Mouse (Mus musculus): Measurements from ENCODE around the gene Dnaja1. TPM values are rescaled to one million over a fixed set of nuclear protein-coding genes. Genes with fewer than 3 reads are reported as not detected.

The Dnaja1 gene
- polyA plus RNA-seq, 1 experiment from 2014 or later, result 583 TPM

DNA sequence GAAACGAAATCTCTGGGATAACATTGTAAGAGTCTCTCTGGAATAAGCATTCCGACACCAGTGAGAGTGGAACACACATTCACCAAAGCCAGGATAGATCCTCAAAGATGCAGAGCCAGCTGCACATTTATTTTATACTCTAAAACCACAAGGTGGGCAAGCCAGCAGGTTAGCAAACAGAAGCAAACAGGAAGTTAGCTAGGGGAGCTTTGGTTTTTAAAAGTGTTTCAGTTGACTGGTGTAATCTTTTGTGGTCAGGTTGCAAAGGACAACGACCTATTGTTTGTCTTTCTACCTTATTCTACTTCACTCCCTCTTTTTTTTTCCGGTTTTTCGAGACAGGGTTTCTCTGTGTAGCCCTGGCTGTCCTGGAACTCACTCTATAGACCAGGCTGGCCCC, 37.9 kb downstream of the Dnaja1 start:
- ATAC-seq (ENCODE audit: insufficient number of reproducible peaks, low FRiP score, low TSS enrichment, low read depth), result no peak
- Histone ChIP-seq H3K4me3 (ENCODE audit: low read depth, low read length) (no peak overlapping the region), H3K9me3 (ENCODE audit: control insufficient read depth, low read length) (no peaks in the 10 kb centered on the region), H3K27ac (replicated peaks; ENCODE audit: low read depth, low read length) (no peak overlapping the region), H3K36me3 (ENCODE audit: control insufficient read depth, insufficient read depth, low read length) (no peaks in the 10 kb centered on the region), H3K4me2 (ENCODE audit: low read depth, severe bottlenecking) (no peak overlapping the region), H3K27me3 (ENCODE audit: control insufficient read depth, insufficient read depth, low read length) (no peaks in the 10 kb centered on the region), H3K4me1 (ENCODE audit: control insufficient read depth, insufficient read depth, low read length) (no peaks in the 10 kb centered on the region), H3K9ac (ENCODE audit: low read length) (no peak overlapping the region)
- DNase-seq (ENCODE audit: low spot score), result no peak
- WGBS, result 56% methylated on average over 5 of the region's 5 CpGs

DNA sequence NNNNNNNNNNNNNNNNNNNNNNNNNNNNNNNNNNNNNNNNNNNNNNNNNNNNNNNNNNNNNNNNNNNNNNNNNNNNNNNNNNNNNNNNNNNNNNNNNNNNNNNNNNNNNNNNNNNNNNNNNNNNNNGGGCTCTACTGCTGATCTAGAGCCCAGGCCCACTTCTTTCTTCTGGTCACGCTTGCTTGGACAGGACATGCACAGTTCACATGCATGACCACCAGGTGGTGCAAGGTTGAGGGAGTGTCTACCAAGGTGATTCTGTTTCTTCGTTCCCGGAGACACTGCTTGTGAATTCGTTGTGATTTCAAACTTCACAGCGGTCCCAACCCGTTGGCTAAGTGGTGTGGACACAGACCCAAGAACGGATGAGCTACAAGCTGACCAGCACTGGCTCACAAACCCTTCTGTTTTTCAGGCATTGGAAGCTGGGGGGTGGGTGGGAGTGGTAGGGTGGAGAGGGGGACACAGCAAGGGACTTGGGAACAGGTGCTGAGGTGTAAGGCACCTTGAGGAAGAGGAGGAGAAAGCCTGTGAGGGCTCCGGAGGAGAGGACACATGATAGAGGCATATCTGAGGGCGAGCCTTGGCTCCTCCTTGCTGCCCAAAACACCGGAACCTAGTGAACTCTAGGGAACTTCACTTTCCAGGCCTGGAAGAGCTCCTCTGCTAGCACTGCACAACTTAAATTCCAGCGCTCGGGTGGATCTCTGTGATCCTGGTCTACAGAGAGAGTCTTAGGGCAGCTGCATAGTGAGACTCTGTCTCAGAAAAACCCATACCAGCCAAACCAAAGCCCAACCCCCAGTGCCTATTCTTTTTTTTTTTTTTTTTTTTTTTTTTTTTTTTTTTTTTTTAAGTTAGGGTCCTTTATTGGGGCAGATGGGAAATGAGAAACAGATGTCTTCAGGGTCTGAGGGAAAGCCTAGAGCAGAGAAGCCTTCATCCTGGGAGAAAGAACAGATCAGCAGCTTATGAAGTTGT, 52.6 kb downstream of the Dnaja1 start:
- Histone ChIP-seq H3K36me3 (ENCODE audit: control insufficient read depth, insufficient read depth, low read length) (no peaks in the 10 kb centered on the region), H3K9me3 (ENCODE audit: control insufficient read depth, low read length) (no peaks in the 10 kb centered on the region), H3K4me1 (ENCODE audit: control insufficient read depth, insufficient read depth, low read length) (peaks cover 8% of the 10 kb centered on the region; the same call in 1 of the 2 replicates), H3K4me2 (ENCODE audit: low read depth, severe bottlenecking) (peak overlapping the region; percentile 45), H3K9ac (ENCODE audit: low read length) (0 out of 2 replicates have a peak overlapping the region, but pooled peaks have one; percentile 3), H3K27me3 (ENCODE audit: control insufficient read depth, insufficient read depth, low read length) (no peaks in the 10 kb centered on the region), H3K27ac (replicated peaks; ENCODE audit: low read depth, low read length) (peak overlapping the region; percentile 16; the same call in 1 of the 2 replicates), H3K4me3 (ENCODE audit: low read depth, low read length) (no peak overlapping the region; the same call in 1 of the 2 replicates)
- DNase-seq (ENCODE audit: low spot score), result peak; percentile 92
- peak; percentile 56 for ATAC-seq (ENCODE audit: insufficient number of reproducible peaks, low FRiP score, low TSS enrichment, low read depth)
- 12% methylated on average over 12 of the region's 12 CpGs for WGBS

DNA sequence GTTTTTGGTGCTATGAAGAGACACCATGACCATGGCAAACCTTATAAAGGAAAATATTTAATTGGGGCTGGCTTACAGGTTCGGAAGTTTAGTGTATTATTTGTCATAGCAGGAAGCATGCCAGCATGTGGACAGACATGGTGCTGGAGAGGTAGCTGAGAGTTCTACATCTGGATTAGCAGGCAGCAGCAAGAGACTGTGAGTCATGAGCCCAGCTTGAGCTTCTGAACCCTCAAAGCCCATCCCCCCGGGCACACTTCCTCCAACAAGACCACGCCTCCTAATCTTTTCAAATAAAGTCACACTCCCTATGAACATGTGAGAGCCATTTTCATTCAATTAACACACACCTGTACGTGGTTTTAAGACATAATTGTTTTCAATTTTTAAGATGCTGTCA, 54.5 kb downstream of the Dnaja1 start:
- no peak for ATAC-seq (ENCODE audit: insufficient number of reproducible peaks, low FRiP score, low TSS enrichment, low read depth)
- H3K9me3 ChIP-seq (ENCODE audit: control insufficient read depth, low read length), result no peaks in the 10 kb centered on the region
- peaks cover 11% of the 10 kb centered on the region for H3K4me1 ChIP-seq (ENCODE audit: control insufficient read depth, insufficient read depth, low read length)
- DNase-seq (ENCODE audit: low spot score), result no peak
- H3K4me2 ChIP-seq (ENCODE audit: low read depth, severe bottlenecking), result no peak overlapping the region
- no peak overlapping the region for H3K27ac ChIP-seq (replicated peaks; ENCODE audit: low read depth, low read length)
- H3K36me3 ChIP-seq (ENCODE audit: control insufficient read depth, insufficient read depth, low read length), result no peaks in the 10 kb centered on the region
- no peak overlapping the region for H3K9ac ChIP-seq (ENCODE audit: low read length)
- H3K4me3 ChIP-seq (ENCODE audit: low read depth, low read length), result no peak overlapping the region
- WGBS, result 74% methylated on average over 4 of the region's 4 CpGs
- no peaks in the 10 kb centered on the region for H3K27me3 ChIP-seq (ENCODE audit: control insufficient read depth, insufficient read depth, low read length)

DNA sequence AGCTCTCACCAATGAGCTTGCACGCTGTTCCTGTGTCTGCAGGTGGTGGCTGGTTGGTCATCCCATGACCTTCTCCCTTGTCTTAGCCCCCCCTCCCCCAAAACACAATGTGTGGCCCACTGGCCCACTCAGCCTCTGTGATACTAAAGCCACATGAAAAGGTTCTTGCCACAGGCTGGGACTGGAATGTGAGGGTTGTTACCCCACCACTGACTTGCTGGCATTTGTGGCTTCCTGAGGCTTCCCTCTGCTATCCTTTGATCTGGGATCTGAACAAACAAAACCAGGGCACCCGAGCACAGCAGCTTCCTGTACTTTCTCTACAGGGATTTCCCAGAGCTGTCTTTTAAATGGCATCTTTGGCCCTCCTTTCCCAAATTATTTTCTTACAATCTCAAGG, 55.2 kb downstream of the Dnaja1 start:
- Histone ChIP-seq H3K9me3 (ENCODE audit: control insufficient read depth, low read length) (no peaks in the 10 kb centered on the region), H3K9ac (ENCODE audit: low read length) (no peak overlapping the region), H3K4me1 (ENCODE audit: control insufficient read depth, insufficient read depth, low read length) (peaks cover 17% of the 10 kb centered on the region), H3K27me3 (ENCODE audit: control insufficient read depth, insufficient read depth, low read length) (no peaks in the 10 kb centered on the region), H3K4me2 (ENCODE audit: low read depth, severe bottlenecking) (no peak overlapping the region), H3K36me3 (ENCODE audit: control insufficient read depth, insufficient read depth, low read length) (no peaks in the 10 kb centered on the region), H3K27ac (replicated peaks; ENCODE audit: low read depth, low read length) (no peak overlapping the region), H3K4me3 (ENCODE audit: low read depth, low read length) (no peak overlapping the region)
- ATAC-seq (ENCODE audit: insufficient number of reproducible peaks, low FRiP score, low TSS enrichment, low read depth), result no peak
- DNase-seq (ENCODE audit: low spot score), result no peak
- WGBS, result 22% methylated on average over 2 of the region's 2 CpGs

DNA sequence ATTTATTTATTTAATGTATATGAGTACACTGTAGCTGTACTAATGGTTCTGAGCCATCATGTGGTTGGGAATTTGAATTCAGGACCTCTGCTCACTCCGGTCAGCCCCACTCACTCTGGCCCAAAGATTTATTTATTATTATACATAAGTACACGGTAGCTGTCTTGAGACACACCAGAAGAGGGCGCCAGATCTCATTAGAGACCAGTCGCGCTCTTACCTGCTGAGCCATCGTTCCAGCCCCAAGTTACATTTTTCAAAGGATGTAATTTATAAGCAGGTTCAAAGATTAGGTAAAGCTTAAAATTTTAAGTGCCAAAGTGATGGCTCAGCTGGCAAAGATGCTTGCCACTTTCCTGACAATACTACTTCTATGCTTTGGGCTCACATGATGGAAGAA, 56.7 kb downstream of the Dnaja1 start:
- DNase-seq (ENCODE audit: low spot score) (no peak), ATAC-seq (ENCODE audit: insufficient number of reproducible peaks, low FRiP score, low TSS enrichment, low read depth) (no peak)
- Histone ChIP-seq H3K4me3 (ENCODE audit: low read depth, low read length) (no peak overlapping the region), H3K27ac (replicated peaks; ENCODE audit: low read depth, low read length) (no peak overlapping the region), H3K27me3 (ENCODE audit: control insufficient read depth, insufficient read depth, low read length) (no peaks in the 10 kb centered on the region), H3K4me1 (ENCODE audit: control insufficient read depth, insufficient read depth, low read length) (peaks cover 18% of the 10 kb centered on the region), H3K9ac (ENCODE audit: low read length) (no peak overlapping the region), H3K9me3 (ENCODE audit: control insufficient read depth, low read length) (no peaks in the 10 kb centered on the region), H3K4me2 (ENCODE audit: low read depth, severe bottlenecking) (no peak overlapping the region), H3K36me3 (ENCODE audit: control insufficient read depth, insufficient read depth, low read length) (no peaks in the 10 kb centered on the region)
- WGBS, result 89% methylated on average over 6 of the region's 6 CpGs

DNA sequence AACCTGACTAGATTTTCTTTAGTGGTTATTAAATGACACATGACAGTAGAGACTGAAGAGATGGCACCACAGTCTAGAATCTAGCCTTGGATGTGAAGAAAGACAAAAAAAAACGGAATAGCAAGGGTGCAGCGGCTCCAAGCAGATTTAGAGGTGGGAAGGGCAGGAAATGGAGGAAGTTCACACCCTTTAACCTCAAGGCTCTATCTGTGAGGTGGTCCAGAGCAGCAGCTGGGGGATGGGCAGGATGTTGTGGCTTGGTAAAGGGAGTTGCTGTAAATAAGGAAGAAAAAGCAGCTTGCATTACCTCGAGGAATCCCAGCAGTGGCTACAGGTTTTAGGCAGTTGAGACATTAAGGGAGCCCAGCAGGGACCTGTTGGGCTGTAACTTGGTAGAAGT, 59.2 kb downstream of the Dnaja1 start:
- 5% methylated on average over 3 of the region's 3 CpGs for whole genome bisulfite sequencing

DNA sequence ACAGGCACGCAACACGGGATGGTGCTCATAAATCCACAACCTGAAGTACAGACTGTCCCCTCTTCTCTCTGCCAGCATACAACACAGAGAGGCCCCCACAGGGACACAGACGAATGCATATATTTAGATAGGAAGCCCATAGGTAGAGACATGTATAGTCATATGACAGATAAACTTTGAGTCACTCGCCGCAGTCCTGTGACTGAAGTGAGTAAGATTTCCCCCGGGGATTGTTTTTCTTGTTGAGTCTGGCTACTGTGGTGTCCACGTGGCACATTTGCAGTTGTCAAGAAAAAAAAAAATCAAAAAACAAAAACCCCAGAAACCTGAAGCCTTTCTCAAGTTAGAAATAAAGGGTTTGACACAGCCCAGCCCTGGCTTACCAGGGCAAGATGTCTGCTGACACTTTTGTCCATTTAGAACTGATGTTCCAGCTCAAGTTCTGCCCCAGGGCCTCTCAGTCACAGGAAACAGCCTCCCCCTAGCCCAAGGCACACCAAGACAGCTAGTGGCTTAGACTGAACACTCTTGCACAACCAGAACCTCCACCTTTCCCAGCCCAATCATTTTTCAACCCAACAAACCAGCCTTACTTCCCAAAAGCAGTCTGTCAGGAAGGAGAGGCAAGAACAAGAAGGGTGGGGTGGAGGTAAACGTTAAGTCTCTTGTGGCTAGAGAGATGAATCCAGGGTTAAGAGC, 60.0 kb downstream of the Dnaja1 start:
- Histone ChIP-seq H3K4me3 (ENCODE audit: low read depth, low read length) (no peak overlapping the region), H3K27ac (replicated peaks; ENCODE audit: low read depth, low read length) (no peak overlapping the region), H3K36me3 (ENCODE audit: control insufficient read depth, insufficient read depth, low read length) (no peaks in the 10 kb centered on the region), H3K9ac (ENCODE audit: low read length) (no peak overlapping the region), H3K27me3 (ENCODE audit: control insufficient read depth, insufficient read depth, low read length) (no peaks in the 10 kb centered on the region), H3K9me3 (ENCODE audit: control insufficient read depth, low read length) (no peaks in the 10 kb centered on the region), H3K4me2 (ENCODE audit: low read depth, severe bottlenecking) (no peak overlapping the region), H3K4me1 (ENCODE audit: control insufficient read depth, insufficient read depth, low read length) (peaks cover 10% of the 10 kb centered on the region)
- 60% methylated on average over 8 of the region's 8 CpGs for WGBS
- ATAC-seq (ENCODE audit: insufficient number of reproducible peaks, low FRiP score, low TSS enrichment, low read depth), result no peak
- no peak for DNase-seq (ENCODE audit: low spot score)

More for the DNA sequence above, 59.2 kb downstream of the Dnaja1 start:
- Histone ChIP-seq H3K4me3 (ENCODE audit: low read depth, low read length) (no peak overlapping the region), H3K9ac (ENCODE audit: low read length) (no peak overlapping the region), H3K9me3 (ENCODE audit: control insufficient read depth, low read length) (no peaks in the 10 kb centered on the region), H3K27me3 (ENCODE audit: control insufficient read depth, insufficient read depth, low read length) (no peaks in the 10 kb centered on the region), H3K4me1 (ENCODE audit: control insufficient read depth, insufficient read depth, low read length) (peaks cover 10% of the 10 kb centered on the region), H3K36me3 (ENCODE audit: control insufficient read depth, insufficient read depth, low read length) (no peaks in the 10 kb centered on the region), H3K4me2 (ENCODE audit: low read depth, severe bottlenecking) (no peak overlapping the region), H3K27ac (replicated peaks; ENCODE audit: low read depth, low read length) (no peak overlapping the region)
- ATAC-seq (ENCODE audit: insufficient number of reproducible peaks, low FRiP score, low TSS enrichment, low read depth) (no peak), DNase-seq (ENCODE audit: low spot score) (peak; percentile 39)

DNA sequence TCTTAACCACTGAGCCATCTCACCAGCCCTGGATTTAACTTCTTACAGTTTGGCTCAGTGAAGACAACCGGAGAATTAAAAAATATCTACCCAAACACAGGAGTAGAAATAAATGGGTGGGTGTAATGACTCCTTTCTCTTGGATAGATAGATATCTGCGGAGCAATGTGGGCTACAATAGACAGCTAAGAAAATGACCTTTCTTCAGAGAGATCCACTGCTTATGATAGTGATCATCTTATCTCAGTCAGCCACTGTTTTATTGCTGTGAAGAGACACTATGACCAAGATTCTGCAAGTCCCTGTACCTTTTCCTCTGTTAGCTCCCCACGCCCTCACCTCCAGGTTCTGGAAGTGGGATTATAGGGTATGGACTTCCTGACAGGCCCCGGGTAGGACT, 61.1 kb downstream of the Dnaja1 start:
- H3K9me3 ChIP-seq (ENCODE audit: control insufficient read depth, low read length), result no peaks in the 10 kb centered on the region
- H3K27me3 ChIP-seq (ENCODE audit: control insufficient read depth, insufficient read depth, low read length), result no peaks in the 10 kb centered on the region
- H3K9ac ChIP-seq (ENCODE audit: low read length), result no peak overlapping the region
- H3K36me3 ChIP-seq (ENCODE audit: control insufficient read depth, insufficient read depth, low read length), result no peaks in the 10 kb centered on the region
- DNase-seq (ENCODE audit: low spot score) (no peak), ATAC-seq (ENCODE audit: insufficient number of reproducible peaks, low FRiP score, low TSS enrichment, low read depth) (no peak)
- 89% methylated on average over 4 of the region's 4 CpGs for WGBS
- no peak overlapping the region for H3K4me2 ChIP-seq (ENCODE audit: low read depth, severe bottlenecking)
- H3K4me3 ChIP-seq (ENCODE audit: low read depth, low read length), result no peak overlapping the region
- H3K27ac ChIP-seq (replicated peaks; ENCODE audit: low read depth, low read length), result no peak overlapping the region
- peaks cover 10% of the 10 kb centered on the region for H3K4me1 ChIP-seq (ENCODE audit: control insufficient read depth, insufficient read depth, low read length)

All from limb, embryonic 11.5 days (tissue).